Mouse (Mus musculus) neural tube, embryonic 15.5 days (tissue): ENCODE data around the gene Gm3435. TPM values are rescaled to one million over a fixed set of nuclear protein-coding genes. Genes with fewer than 3 reads are reported as not detected.
"Not testable (repeated sequence)": the region's sequence is repeated elsewhere in the genome, so short reads cannot be mapped to it uniquely, and the experiment has no call there.

ENCODE experiments used
- ATAC-seq: fragments of 200-750 bp; cut with Nextera tagmentation; 2 replicates; pipeline ENCODE4 v1.8.0; 2017; ENCODE audit warnings: mild to moderate bottlenecking, moderate TSS enrichment, moderate library complexity; ENCODE audit not compliant: low FRiP score
- H3K27ac ChIP-seq: fragments of 300-500 bp; sonication (generic); replicated peaks from 2 replicates; pipeline ENCODE4 v1.5.1; 2015; ENCODE audit warnings: mild to moderate bottlenecking, inconsistent platforms
- H3K27me3 ChIP-seq: fragments of 300-500 bp; sonication (generic); replicated peaks from 2 replicates; pipeline ENCODE4 v1.6.1; 2015; ENCODE audit warnings: inconsistent platforms
- H3K36me3 ChIP-seq: fragments of 300-500 bp; sonication (generic); 2 replicates; pipeline ENCODE4 v1.6.1; 2015; ENCODE audit warnings: inconsistent platforms
- H3K4me1 ChIP-seq: fragments of 300-500 bp; sonication (generic); 2 replicates; pipeline ENCODE4 v1.6.1; 2015; ENCODE audit warnings: inconsistent platforms
- H3K4me2 ChIP-seq: fragments of 300-500 bp; sonication (generic); 2 replicates; pipeline ENCODE4 v1.6.1; 2015; ENCODE audit warnings: inconsistent platforms, mild to moderate bottlenecking, moderate library complexity
- H3K4me3 ChIP-seq: fragments of 300-500 bp; sonication (generic); replicated peaks from 2 replicates; pipeline ENCODE4 v1.5.1; 2015; ENCODE audit warnings: mild to moderate bottlenecking, inconsistent platforms
- H3K9ac ChIP-seq: fragments of 300-500 bp; sonication (generic); replicated peaks from 2 replicates; pipeline ENCODE4 v1.6.1; 2015; ENCODE audit warnings: mild to moderate bottlenecking, inconsistent platforms
- H3K9me3 ChIP-seq: fragments of 300-500 bp; sonication (generic); replicated peaks from 2 replicates; pipeline ENCODE4 v1.6.1; 2016; ENCODE audit warnings: inconsistent platforms
- WGBS: fragments of 180-500 bp; shearing (Covaris S2); methylation state at CpG from one replicate; pipeline ENCODE4 v1.1.7; 2015; ENCODE audit warnings: mixed read lengths; 5-methylcytosine and 5-hydroxymethylcytosine counted together
- polyA plus RNA-seq: library from polyadenylated mRNA; unstranded; fragments of >200 nt; fragmentation: Nextera tagmentation; extraction: Ambion mirVana; gene quantifications from 2 replicates; pipeline ENCODE4 v1.2.1, GENCODE M21; 2015

The Gm3435 gene
- polyA plus RNA-seq, 1 experiment from 2014 or later, result 6.2 TPM

GRCm38 (mm10) chr17:15053183-15053828 lies 43.3 kb downstream of the Gm3435 start:
- H3K9me3 ChIP-seq, result not testable (repeated sequence)

GRCm38 (mm10) chr17:15053829-15054200 lies 43.8 kb downstream of the Gm3435 start:
- not testable (repeated sequence) for H3K9ac ChIP-seq, ATAC-seq, H3K27ac ChIP-seq, H3K4me2 ChIP-seq, H3K27me3 ChIP-seq, H3K9me3 ChIP-seq, H3K4me1 ChIP-seq, H3K4me3 ChIP-seq
- H3K36me3 ChIP-seq, result peaks cover 28% of the 10 kb centered on the region
- WGBS, result 92% methylated on average over 13 of the region's 13 CpGs

More at GRCm38 (mm10) chr17:15053183-15053828, 43.3 kb downstream of the Gm3435 start:
- H3K27me3 ChIP-seq, ATAC-seq, H3K4me1 ChIP-seq, H3K27ac ChIP-seq, H3K4me2 ChIP-seq, H3K4me3 ChIP-seq, H3K9ac ChIP-seq: not testable (repeated sequence)
- peaks cover 24% of the 10 kb centered on the region for H3K36me3 ChIP-seq
- 99% methylated on average over 6 of the region's 8 CpGs for WGBS

DNA sequence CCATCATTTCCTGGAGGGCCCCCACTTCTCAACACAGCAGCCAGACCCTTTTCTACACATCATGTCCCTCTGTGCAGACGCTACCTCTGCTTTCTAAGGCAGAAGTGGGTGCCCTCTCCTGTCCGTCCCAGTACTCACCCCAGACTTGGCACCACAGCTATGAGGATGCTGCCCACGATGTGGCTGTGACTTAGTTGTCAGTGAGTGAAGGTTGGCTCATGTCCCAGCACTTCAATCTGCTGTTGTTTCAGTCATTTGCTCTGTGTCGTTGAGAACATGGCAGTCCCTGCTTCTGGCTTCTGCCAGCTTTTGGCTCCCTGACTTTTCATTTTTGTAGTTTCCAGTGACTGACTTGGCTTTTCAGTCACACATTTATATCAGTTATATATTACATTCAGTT lies 45.9 kb downstream of the Gm3435 start:
- Histone ChIP-seq H3K9ac (no peak overlapping the region), H3K4me3 (no peak overlapping the region), H3K4me1 (no peaks in the 10 kb centered on the region), H3K4me2 (no peak overlapping the region), H3K27me3 (no peaks in the 10 kb centered on the region), H3K9me3 (no peaks in the 10 kb centered on the region), H3K36me3 (peaks cover 47% of the 10 kb centered on the region), H3K27ac (no peak overlapping the region)
- ATAC-seq, result no peak
- 88% methylated on average over 4 of the region's 4 CpGs for WGBS

DNA sequence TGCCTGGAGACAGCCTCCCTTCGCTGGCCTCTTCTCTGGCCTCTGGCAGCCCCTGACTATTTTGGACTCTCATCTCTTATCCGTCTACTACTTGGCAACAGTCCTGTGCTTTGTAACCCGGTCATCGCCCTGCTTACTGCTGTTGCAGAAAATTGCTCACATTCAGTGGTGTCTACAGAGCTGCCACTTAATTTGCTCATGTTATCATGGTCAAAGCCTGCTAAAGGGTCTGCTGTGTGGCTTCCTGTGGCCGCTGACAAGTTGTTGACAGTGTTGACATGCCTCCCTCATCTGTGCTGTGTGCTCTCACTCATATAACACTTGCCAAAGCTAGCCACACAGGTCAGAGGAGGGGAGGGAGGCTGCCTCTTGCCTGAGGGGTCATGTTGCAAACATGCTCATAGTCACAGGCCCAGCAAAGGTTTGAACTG lies 48.2 kb downstream of the Gm3435 start:
- H3K4me1 ChIP-seq, result no peaks in the 10 kb centered on the region
- H3K4me3 ChIP-seq, result no peak overlapping the region
- no peak overlapping the region for H3K27ac ChIP-seq
- peaks cover 67% of the 10 kb centered on the region for H3K36me3 ChIP-seq
- H3K9me3 ChIP-seq, result no peaks in the 10 kb centered on the region
- no peaks in the 10 kb centered on the region for H3K27me3 ChIP-seq
- WGBS, result 95% methylated on average over 5 of the region's 5 CpGs
- no peak overlapping the region for H3K9ac ChIP-seq
- no peak for ATAC-seq
- H3K4me2 ChIP-seq, result no peak overlapping the region

DNA sequence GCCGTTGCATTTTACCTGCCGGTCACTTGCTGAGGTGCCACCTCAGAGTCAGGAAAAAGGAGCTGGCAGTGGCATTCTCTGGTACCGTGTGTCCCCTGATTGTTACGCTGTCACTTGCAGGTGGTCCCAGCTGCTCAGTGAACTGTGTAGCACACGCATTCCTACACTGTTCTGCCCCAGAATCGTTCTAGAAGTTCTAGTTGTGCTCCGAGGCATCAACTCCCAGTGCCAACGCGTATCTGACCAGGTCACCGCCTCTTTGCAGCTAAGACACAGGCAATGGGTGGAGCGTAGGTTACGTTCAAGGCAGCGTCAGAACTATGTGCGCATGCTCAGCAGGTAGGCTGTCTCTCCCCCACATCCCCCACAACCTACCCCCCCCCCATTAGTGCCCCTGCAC lies 49.7 kb downstream of the Gm3435 start:
- Histone ChIP-seq H3K27me3 (no peaks in the 10 kb centered on the region), H3K36me3 (peaks cover 75% of the 10 kb centered on the region), H3K9ac (no peak overlapping the region), H3K27ac (no peak overlapping the region), H3K9me3 (no peaks in the 10 kb centered on the region), H3K4me3 (no peak overlapping the region), H3K4me1 (no peaks in the 10 kb centered on the region), H3K4me2 (no peak overlapping the region)
- WGBS, result 96% methylated on average over 14 of the region's 14 CpGs
- no peak for ATAC-seq

- Histone ChIP-seq H3K4me1 (no peaks in the 10 kb centered on the region), H3K27ac (no peak overlapping the region), H3K4me3 (no peak overlapping the region), H3K4me2 (no peak overlapping the region), H3K9ac (no peak overlapping the region), H3K36me3 (peaks cover 72% of the 10 kb centered on the region), H3K9me3 (no peaks in the 10 kb centered on the region), H3K27me3 (no peaks in the 10 kb centered on the region)
- ATAC-seq, result no peak
- 91% methylated on average over 6 of the region's 6 CpGs for WGBS
Observed at GRCm38 (mm10) chr17:15060356-15060755, 50.4 kb downstream of the Gm3435 start.

GRCm38 (mm10) chr17:15065391-15066024 lies 55.5 kb downstream of the Gm3435 start:
- no peaks in the 10 kb centered on the region for H3K27me3 ChIP-seq
- H3K4me3 ChIP-seq, result 0 out of 2 replicates have a peak overlapping the region, but pooled peaks have one; percentile 15
- peak; percentile 89 for ATAC-seq
- 42% methylated on average over 13 of the region's 13 CpGs for WGBS
- H3K9ac ChIP-seq, result 0 out of 2 replicates have a peak overlapping the region, but pooled peaks have one; percentile 45
- H3K9me3 ChIP-seq, result no peaks in the 10 kb centered on the region
- peak overlapping the region; percentile 52 for H3K4me2 ChIP-seq
- H3K27ac ChIP-seq, result peak overlapping the region; percentile 65
- peaks cover 32% of the 10 kb centered on the region for H3K36me3 ChIP-seq
- H3K4me1 ChIP-seq, result peaks cover 11% of the 10 kb centered on the region

GRCm38 (mm10) chr17:15066066-15066465 lies 56.1 kb downstream of the Gm3435 start:
- peak; percentile 89 for ATAC-seq
- Histone ChIP-seq H3K4me3 (0 out of 2 replicates have a peak overlapping the region, but pooled peaks have one; percentile 15), H3K36me3 (peaks cover 27% of the 10 kb centered on the region)

DNA sequence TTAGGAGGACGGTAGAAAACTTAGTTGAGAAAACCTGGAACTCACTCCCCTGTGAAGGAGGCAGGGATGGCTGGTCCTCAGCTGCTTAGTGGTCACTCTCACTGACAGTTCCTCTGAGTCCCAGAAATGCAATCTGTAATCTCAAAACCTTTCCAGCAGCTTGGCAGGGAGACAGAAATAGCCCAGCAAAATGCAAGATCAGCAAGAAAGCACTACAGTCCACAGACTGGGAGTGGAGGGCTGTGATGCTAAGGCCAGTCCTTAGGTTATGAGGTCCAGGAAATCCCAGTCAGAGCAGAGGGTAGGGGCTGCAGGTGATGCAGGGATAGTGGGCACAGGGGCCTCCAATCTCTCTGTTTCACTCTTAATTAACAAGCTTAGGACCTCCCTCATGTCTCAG lies 56.9 kb downstream of the Gm3435 start:
- ATAC-seq, result no peak
- peaks cover 11% of the 10 kb centered on the region for H3K4me1 ChIP-seq
- no peak overlapping the region for H3K4me3 ChIP-seq
- H3K4me2 ChIP-seq, result no peak overlapping the region
- H3K9ac ChIP-seq, result no peak overlapping the region; the same call in 1 of the 2 replicates
- H3K27ac ChIP-seq, result no peak overlapping the region
- no peaks in the 10 kb centered on the region for H3K27me3 ChIP-seq
- peaks cover 19% of the 10 kb centered on the region for H3K36me3 ChIP-seq
- H3K9me3 ChIP-seq, result no peaks in the 10 kb centered on the region
- 71% methylated on average over 1 of the region's 1 CpGs for WGBS

More at GRCm38 (mm10) chr17:15066066-15066465, 56.1 kb downstream of the Gm3435 start:
- Histone ChIP-seq H3K27me3 (no peaks in the 10 kb centered on the region), H3K4me2 (peak overlapping the region; percentile 52), H3K27ac (peak overlapping the region; percentile 65), H3K9ac (0 out of 2 replicates have a peak overlapping the region, but pooled peaks have one; percentile 45), H3K4me1 (peaks cover 11% of the 10 kb centered on the region), H3K9me3 (no peaks in the 10 kb centered on the region)
- 10% methylated on average over 6 of the region's 6 CpGs for WGBS

DNA sequence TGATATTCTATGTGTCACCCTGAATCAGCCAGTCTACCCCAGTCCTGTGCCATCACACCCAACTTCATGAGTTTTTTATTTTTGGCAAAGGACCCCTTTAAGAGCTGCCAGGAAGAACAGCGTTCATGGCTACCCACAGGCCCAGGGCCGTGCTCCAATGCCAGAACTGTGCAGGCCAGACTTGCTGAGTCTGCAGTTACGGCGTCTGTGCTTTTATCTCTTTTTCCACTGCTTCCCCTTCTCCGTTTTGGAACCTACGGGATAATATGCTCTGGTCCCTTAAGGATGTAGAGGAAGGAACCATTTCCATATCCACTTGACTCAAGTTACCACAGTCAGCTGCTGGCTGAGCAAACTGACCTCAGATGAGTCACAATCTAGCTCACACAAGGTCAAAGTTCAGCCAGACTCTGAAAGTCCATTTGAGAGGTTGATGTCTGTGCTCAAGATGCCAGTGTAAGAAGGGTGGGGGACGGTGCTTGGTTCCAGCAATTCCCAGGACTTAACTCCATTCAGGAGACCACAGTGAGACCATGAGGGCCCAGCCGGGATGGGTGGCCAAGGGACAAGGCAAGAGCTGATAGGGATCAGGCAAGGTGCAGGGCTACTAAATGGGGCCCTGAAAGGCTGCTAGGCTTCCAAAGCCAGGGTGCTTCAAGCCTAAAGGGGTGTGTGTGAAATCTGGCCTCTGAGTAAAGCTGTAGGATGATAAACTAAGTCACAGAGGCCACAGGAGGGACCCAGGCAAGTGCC lies 58.2 kb downstream of the Gm3435 start:
- H3K27ac ChIP-seq, result no peak overlapping the region
- H3K9me3 ChIP-seq, result no peaks in the 10 kb centered on the region
- H3K4me2 ChIP-seq, result no peak overlapping the region
- H3K27me3 ChIP-seq, result no peaks in the 10 kb centered on the region
- H3K4me3 ChIP-seq, result no peak overlapping the region
- ATAC-seq, result no peak
- H3K9ac ChIP-seq, result no peak overlapping the region
- 80% methylated on average over 8 of the region's 8 CpGs for WGBS
- peaks cover 8% of the 10 kb centered on the region for H3K36me3 ChIP-seq
- H3K4me1 ChIP-seq, result peaks cover 11% of the 10 kb centered on the region

DNA sequence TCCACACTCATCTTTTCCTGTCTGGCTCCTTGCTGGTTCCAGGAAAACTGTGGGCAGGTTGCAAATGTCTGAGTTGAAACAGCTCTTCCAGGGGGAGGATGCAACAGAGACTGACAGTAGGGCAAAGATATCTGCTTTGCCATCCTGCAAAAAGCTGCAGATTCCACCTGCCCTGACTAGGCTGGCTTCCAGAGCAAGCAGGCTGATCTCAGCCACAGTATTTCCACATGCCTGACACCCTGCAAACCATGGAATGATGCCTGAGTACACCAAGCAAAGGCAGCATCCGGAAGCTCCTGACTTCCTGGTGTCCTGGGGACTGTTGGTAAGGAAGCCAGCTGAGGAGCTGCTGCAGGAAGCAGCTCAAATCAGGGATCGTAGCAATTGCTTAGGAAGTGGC lies 59.1 kb downstream of the Gm3435 start:
- Histone ChIP-seq H3K9me3 (no peaks in the 10 kb centered on the region), H3K9ac (no peak overlapping the region), H3K36me3 (no peaks in the 10 kb centered on the region; the same call in 1 of the 2 replicates), H3K27ac (no peak overlapping the region), H3K4me3 (no peak overlapping the region), H3K4me1 (peaks cover 11% of the 10 kb centered on the region), H3K27me3 (no peaks in the 10 kb centered on the region), H3K4me2 (no peak overlapping the region)
- no peak for ATAC-seq
- WGBS, result 68% methylated on average over 2 of the region's 2 CpGs
